Mouse (Mus musculus): ENCODE measurements around the gene Idua.

DNA sequence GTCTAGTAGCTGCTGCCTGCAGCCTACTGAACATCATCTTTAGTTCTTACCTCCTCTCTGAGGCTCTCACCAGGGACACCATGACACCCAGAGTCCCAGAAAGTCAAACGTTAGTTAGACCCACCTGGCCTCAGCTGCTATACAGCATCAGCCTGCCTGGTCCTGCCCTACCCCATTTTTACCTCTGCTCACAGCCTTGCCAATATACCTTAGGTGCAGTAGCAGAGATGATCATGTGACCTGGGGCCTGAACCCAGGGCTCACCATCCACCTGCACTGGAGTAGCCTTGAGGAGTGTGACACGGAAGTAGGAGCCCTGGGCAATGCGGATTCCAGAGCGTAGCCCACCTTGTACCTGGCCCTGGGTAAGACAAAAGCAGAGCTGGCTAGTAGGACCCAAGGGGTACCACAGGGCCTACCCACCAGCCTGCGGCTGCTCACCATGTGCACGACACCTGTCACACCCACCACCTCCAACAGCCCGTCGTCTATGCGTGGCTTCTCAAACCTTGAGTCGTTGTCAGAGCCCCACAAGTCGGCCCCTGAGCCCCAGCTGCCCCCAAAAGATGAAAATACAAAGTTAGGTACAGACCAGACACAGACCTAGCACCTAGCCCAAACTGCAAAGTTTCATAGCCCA lies 11.1 kb upstream of the Idua start:
- TF ChIP-seq POLR2A (IDR thresholded peaks at IDR 0.05; ENCODE audit: borderline replicate concordance, extremely low read depth, insufficient read depth, insufficient read length, poor library complexity, severe bottlenecking): no peak
- no peak for TF ChIP-seq CTCF (IDR thresholded peaks at IDR 0.05; ENCODE audit: borderline replicate concordance, extremely low read depth, insufficient read depth, insufficient read length)
